Mouse (Mus musculus): ENCODE data around the gene Hist1h3i. TPM values are rescaled to one million over a fixed set of nuclear protein-coding genes. Genes with fewer than 3 reads are reported as not detected.
"Not testable (repeated sequence)": the region's sequence is repeated elsewhere in the genome, so short reads cannot be mapped to it uniquely, and the experiment has no call there.

Gene Hist1h3i
- polyA plus RNA-seq, 1 experiment, result 57.4 TPM

DNA sequence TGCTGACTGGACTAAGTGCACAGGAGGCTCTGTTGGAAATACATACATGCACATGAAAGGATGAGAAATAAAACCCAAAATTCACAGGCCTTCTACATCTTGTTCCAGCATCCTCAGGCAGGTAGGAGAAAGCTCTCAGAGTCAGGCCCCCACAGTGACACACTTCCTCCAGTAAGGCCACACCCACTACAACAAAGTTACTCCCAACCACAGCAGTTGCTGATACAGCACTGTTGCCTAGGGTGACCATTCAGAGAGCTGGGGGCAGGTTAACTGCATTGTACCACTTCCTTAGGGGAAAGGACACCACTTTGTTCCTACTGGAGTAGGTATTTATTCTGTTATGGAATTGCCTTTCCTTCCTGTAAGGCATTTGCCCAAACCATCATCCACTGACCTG lies 14.0 kb upstream of the Hist1h3i start:
- not testable (repeated sequence) for H3K4me3 ChIP-seq (ENCODE audit: low read depth, low read length); H3K36me3 ChIP-seq (ENCODE audit: control insufficient read depth, insufficient read depth, low read length); H3K27me3 ChIP-seq (ENCODE audit: control insufficient read depth, insufficient read depth, low read length); H3K27ac ChIP-seq (ENCODE audit: insufficient read depth, low read depth, low read length); H3K4me1 ChIP-seq (ENCODE audit: control insufficient read depth, insufficient read depth, insufficient read length, low read length)

GRCm38 (mm10) chr13:21795584-21795983 lies 12.4 kb upstream of the Hist1h3i start:
- no peaks in the 10 kb centered on the region for H3K27me3 ChIP-seq (ENCODE audit: control insufficient read depth, insufficient read depth, low read length)
- H3K27ac ChIP-seq (ENCODE audit: insufficient read depth, low read depth, low read length), result no peak overlapping the region
- TF ChIP-seq POLR2A (IDR thresholded peaks at IDR 0.05; ENCODE audit: low read depth, low read length) (no peak), CTCF (IDR thresholded peaks at IDR 0.05; ENCODE audit: extremely low read depth, insufficient read length, insufficient replicate concordance, low read depth, low read length) (no peak)
- 92% methylated on average over 7 of the region's 7 CpGs for WGBS
- H3K4me3 ChIP-seq (ENCODE audit: low read depth, low read length), result no peak overlapping the region
- H3K36me3 ChIP-seq (ENCODE audit: control insufficient read depth, insufficient read depth, low read length), result no peaks in the 10 kb centered on the region
- no peaks in the 10 kb centered on the region for H3K4me1 ChIP-seq (ENCODE audit: control insufficient read depth, insufficient read depth, insufficient read length, low read length)

DNA sequence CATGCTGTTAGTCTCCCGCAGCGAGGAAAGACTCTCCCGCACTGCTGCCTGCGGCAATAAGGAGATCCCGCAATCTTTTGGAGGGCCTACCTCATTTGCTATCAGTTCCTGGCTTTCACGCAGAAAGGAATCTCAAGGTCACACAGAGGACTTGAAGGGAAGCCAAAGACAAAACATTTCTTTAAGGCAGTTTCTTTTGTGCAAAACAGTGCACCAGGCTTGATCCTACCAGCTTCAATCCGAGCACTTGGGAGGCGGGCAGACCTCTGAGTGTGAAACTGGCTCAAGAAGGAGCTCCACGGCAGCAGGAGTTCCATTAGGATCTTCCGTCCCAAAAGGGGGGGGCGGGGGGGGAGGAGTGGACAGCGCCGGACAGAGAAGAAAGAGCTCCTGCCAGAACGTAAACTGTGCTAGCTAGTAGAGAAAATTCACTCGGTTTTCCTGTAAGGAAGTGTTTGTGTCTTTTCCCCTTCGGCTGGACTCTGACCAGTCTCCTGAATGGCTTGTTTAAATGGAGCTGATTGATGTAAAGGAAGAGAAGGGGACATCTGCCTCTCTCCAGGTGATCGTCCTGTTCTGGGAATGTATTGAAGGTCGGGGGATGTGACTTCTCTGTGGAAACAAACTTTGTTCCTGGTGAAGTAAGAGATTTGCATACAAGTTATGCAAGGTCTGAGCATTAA lies 7.6 kb upstream of the Hist1h3i start:
- Histone ChIP-seq H3K27me3 (ENCODE audit: control insufficient read depth, insufficient read depth, low read length) (no peaks in the 10 kb centered on the region), H3K36me3 (ENCODE audit: control insufficient read depth, insufficient read depth, low read length) (no peaks in the 10 kb centered on the region), H3K27ac (ENCODE audit: insufficient read depth, low read depth, low read length) (no peak overlapping the region), H3K4me1 (ENCODE audit: control insufficient read depth, insufficient read depth, insufficient read length, low read length) (no peaks in the 10 kb centered on the region), H3K4me3 (ENCODE audit: low read depth, low read length) (peak overlapping the region; percentile 35)
- TF ChIP-seq CTCF (IDR thresholded peaks at IDR 0.05; ENCODE audit: extremely low read depth, insufficient read length, insufficient replicate concordance, low read depth, low read length) (no peak), POLR2A (IDR thresholded peaks at IDR 0.05; ENCODE audit: low read depth, low read length) (no peak)
- 12% methylated on average over 18 of the region's 18 CpGs for WGBS

DNA sequence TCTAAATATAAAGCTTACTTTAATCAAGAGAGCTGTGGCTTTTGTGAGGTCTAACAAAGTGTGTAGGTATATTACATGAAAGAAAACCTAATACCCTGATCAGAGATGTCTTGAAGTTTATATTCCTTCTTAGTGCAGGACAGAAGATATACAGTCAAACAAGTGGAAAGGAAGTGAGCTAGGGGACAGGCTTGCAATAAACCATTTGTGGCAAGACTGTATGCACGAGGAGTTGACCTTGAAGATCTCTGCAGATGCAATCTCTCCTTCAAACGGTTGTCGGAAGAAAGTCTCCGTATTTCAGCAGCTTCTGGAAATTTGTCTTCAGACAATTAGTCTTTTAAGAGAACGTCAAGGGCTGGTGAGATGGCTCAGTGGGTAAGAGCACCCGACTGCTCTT lies 6.8 kb upstream of the Hist1h3i start:
- WGBS, result 53% methylated on average over 6 of the region's 6 CpGs
- no peaks in the 10 kb centered on the region for H3K27me3 ChIP-seq (ENCODE audit: control insufficient read depth, insufficient read depth, low read length)
- TF ChIP-seq POLR2A (IDR thresholded peaks at IDR 0.05; ENCODE audit: low read depth, low read length) (no peak), CTCF (IDR thresholded peaks at IDR 0.05; ENCODE audit: extremely low read depth, insufficient read length, insufficient replicate concordance, low read depth, low read length) (no peak)
- H3K27ac ChIP-seq (ENCODE audit: insufficient read depth, low read depth, low read length), result no peak overlapping the region
- H3K4me3 ChIP-seq (ENCODE audit: low read depth, low read length), result no peak overlapping the region
- no peaks in the 10 kb centered on the region for H3K36me3 ChIP-seq (ENCODE audit: control insufficient read depth, insufficient read depth, low read length)
- H3K4me1 ChIP-seq (ENCODE audit: control insufficient read depth, insufficient read depth, insufficient read length, low read length), result no peaks in the 10 kb centered on the region

DNA sequence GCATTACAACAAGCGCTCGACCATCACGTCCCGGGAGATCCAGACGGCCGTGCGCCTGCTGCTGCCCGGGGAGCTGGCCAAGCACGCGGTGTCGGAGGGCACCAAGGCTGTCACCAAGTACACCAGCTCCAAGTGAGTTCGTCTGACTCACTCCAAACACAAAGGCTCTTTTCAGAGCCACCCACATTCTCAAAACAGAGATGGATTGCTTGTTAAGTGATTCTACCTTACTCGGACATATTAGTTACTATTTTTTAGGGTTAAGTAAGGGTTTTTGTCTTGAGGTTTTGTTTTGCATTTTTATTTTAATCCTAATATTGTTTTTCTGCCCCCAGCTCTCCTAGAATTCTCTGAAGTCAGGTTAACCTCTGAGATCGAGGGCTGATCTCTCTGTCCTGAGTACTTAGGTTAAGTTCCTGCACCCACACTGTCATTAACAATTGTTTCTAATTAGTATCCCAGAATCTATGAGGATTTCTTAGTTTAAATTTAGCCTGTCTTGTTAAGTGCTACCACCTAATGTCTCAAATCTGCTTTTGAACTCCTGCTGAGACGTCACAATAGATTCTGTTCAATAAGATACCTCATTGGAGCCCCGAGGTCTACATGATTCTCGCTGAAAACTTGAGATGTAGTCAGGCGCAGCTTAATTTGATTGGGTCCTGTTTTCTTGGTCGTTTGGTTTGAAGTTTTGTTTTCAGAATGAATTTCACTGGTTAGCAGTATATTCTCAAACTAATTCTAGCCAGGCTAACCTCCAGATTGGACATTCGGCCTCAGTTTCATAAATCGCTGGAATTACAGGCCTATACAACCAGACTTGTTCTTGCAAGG lies 4.8 kb upstream of the Hist1h3i start:
- Histone ChIP-seq H3K27ac (ENCODE audit: insufficient read depth, low read depth, low read length) (no peak overlapping the region), H3K27me3 (ENCODE audit: control insufficient read depth, insufficient read depth, low read length) (no peaks in the 10 kb centered on the region)

GRCm38 (mm10) chr13:21786899-21787629 lies 3.9 kb upstream of the Hist1h3i start, which contains the start of the genes Hist1h2an and Hist1h2bp:
Hist1h2an (minus strand) TSS chr13:21787218.
Hist1h2bp (plus strand) TSS chr13:21787461.
- not testable (repeated sequence) for H3K27me3 ChIP-seq (ENCODE audit: control insufficient read depth, insufficient read depth, low read length); H3K36me3 ChIP-seq (ENCODE audit: control insufficient read depth, insufficient read depth, low read length); H3K4me1 ChIP-seq (ENCODE audit: control insufficient read depth, insufficient read depth, insufficient read length, low read length)
- Histone ChIP-seq H3K4me3 (ENCODE audit: low read depth, low read length) (peak within 1 kb of the TSS; percentile 65), H3K27ac (ENCODE audit: insufficient read depth, low read depth, low read length) (peak within 1 kb of the TSS; percentile 75)
- WGBS, result under 1% methylated on average over 43 of the region's 63 CpGs

More for the DNA sequence above, 4.8 kb upstream of the Hist1h3i start:
- TF ChIP-seq POLR2A (IDR thresholded peaks at IDR 0.05; ENCODE audit: low read depth, low read length) (no peak), CTCF (IDR thresholded peaks at IDR 0.05; ENCODE audit: extremely low read depth, insufficient read length, insufficient replicate concordance, low read depth, low read length) (no peak)
- Histone ChIP-seq H3K36me3 (ENCODE audit: control insufficient read depth, insufficient read depth, low read length) (no peaks in the 10 kb centered on the region), H3K4me3 (ENCODE audit: low read depth, low read length) (peak overlapping the region; percentile 33), H3K4me1 (ENCODE audit: control insufficient read depth, insufficient read depth, insufficient read length, low read length) (no peaks in the 10 kb centered on the region)
- 31% methylated on average over 18 of the region's 21 CpGs for WGBS

Data from small intestine, adult 2 months (tissue).